Mouse (Mus musculus) limb, embryonic 11.5 days (tissue): ENCODE results near the gene Erg28. TPM values are rescaled to one million over a fixed set of nuclear protein-coding genes. Genes with fewer than 3 reads are reported as not detected.

ENCODE experiments used
- ATAC-seq: fragments of 200-750 bp; cut with Nextera tagmentation; 2 replicates; pipeline ENCODE4 v1.8.0; 2017; ENCODE audit warnings: low read depth; ENCODE audit not compliant: insufficient number of reproducible peaks, low FRiP score, low TSS enrichment
- DNase-seq: peaks from one replicate; pipeline ENCODE4 v3.0.0-alpha.2; 2015; ENCODE audit warnings: low spot score
- H3K27ac ChIP-seq: fragments of 300-500 bp; sonication (generic); replicated peaks from 2 replicates; pipeline ENCODE4 v1.5.1; 2014; ENCODE audit warnings: low read depth, mild to moderate bottlenecking, low read length
- H3K27me3 ChIP-seq: fragments of 300-500 bp; sonication (generic); 2 replicates; pipeline ENCODE4 v1.6.1; 2014; ENCODE audit warnings: mild to moderate bottlenecking, low read length, mixed read lengths; ENCODE audit not compliant: control insufficient read depth, insufficient read depth
- H3K36me3 ChIP-seq: fragments of 300-500 bp; sonication (generic); 2 replicates; pipeline ENCODE4 v1.6.1; 2014; ENCODE audit warnings: mild to moderate bottlenecking, low read length, moderate library complexity, mixed read lengths; ENCODE audit not compliant: control insufficient read depth, insufficient read depth
- H3K4me1 ChIP-seq: fragments of 300-500 bp; sonication (generic); 2 replicates; pipeline ENCODE4 v1.6.1; 2014; ENCODE audit warnings: low read length, mixed read lengths; ENCODE audit not compliant: control insufficient read depth, insufficient read depth
- H3K4me2 ChIP-seq: fragments of 300-500 bp; sonication (generic); 2 replicates; pipeline ENCODE4 v1.6.1; 2014; ENCODE audit warnings: low read depth, mild to moderate bottlenecking, moderate library complexity; ENCODE audit not compliant: severe bottlenecking
- H3K4me3 ChIP-seq: fragments of 300-500 bp; sonication (generic); 2 replicates; pipeline ENCODE4 v1.5.1; 2014; ENCODE audit warnings: low read depth, low read length
- H3K9ac ChIP-seq: fragments of 300-500 bp; sonication (generic); 2 replicates; pipeline ENCODE4 v1.6.1; 2014; ENCODE audit warnings: mild to moderate bottlenecking, low read length
- H3K9me3 ChIP-seq: fragments of 300-500 bp; sonication (generic); 2 replicates; pipeline ENCODE4 v1.6.1; 2016; ENCODE audit warnings: low read length; ENCODE audit not compliant: control insufficient read depth
- WGBS: fragments of 180-500 bp; shearing (Covaris S2); extraction: QIAGEN DNeasy Blood & Tissue Kit; methylation state at CpG from one replicate; pipeline ENCODE4 v1.1.7; 2014; 5-methylcytosine and 5-hydroxymethylcytosine counted together
- polyA plus RNA-seq: library from polyadenylated mRNA; unstranded; fragments of >200 nt; fragmentation: Nextera tagmentation; extraction: Ambion mirVana; gene quantifications from 2 replicates; pipeline ENCODE4 v1.2.1, GENCODE M21; 2014

The Erg28 gene
- polyA plus RNA-seq, 1 experiment from 2014 or later = 111 TPM

GRCm38 (mm10) chr12:85857300-85857699 lies 33.0 kb upstream of the Erg28 start:
- Histone ChIP-seq H3K4me2 (no peak overlapping the region), H3K4me1 (no peaks in the 10 kb centered on the region), H3K4me3 (no peak overlapping the region), H3K27ac (no peak overlapping the region), H3K9ac (no peak overlapping the region), H3K27me3 (no peaks in the 10 kb centered on the region), H3K9me3 (no peaks in the 10 kb centered on the region), H3K36me3 (no peaks in the 10 kb centered on the region)
- WGBS = 94% methylated on average over 7 of the region's 7 CpGs
- no peak for DNase-seq
- ATAC-seq = no peak

GRCm38 (mm10) chr12:85854271-85854670 lies 29.9 kb upstream of the Erg28 start:
- Histone ChIP-seq H3K27me3 (no peaks in the 10 kb centered on the region), H3K4me1 (no peaks in the 10 kb centered on the region), H3K9ac (no peak overlapping the region), H3K36me3 (no peaks in the 10 kb centered on the region), H3K4me2 (no peak overlapping the region), H3K27ac (no peak overlapping the region), H3K9me3 (no peaks in the 10 kb centered on the region), H3K4me3 (no peak overlapping the region)
- WGBS = 85% methylated on average over 1 of the region's 1 CpGs
- ATAC-seq (no peak), DNase-seq (no peak)

GRCm38 (mm10) chr12:85853836-85854235 lies 29.5 kb upstream of the Erg28 start:
- H3K4me2 ChIP-seq = no peak overlapping the region
- H3K27me3 ChIP-seq = no peaks in the 10 kb centered on the region
- ATAC-seq = no peak
- H3K4me1 ChIP-seq = no peaks in the 10 kb centered on the region
- H3K27ac ChIP-seq = no peak overlapping the region
- H3K9ac ChIP-seq = no peak overlapping the region
- H3K36me3 ChIP-seq = no peaks in the 10 kb centered on the region
- DNase-seq = no peak
- WGBS = 82% methylated on average over 4 of the region's 4 CpGs
- no peak overlapping the region for H3K4me3 ChIP-seq
- H3K9me3 ChIP-seq = no peaks in the 10 kb centered on the region

- Histone ChIP-seq H3K36me3 (no peaks in the 10 kb centered on the region), H3K4me3 (no peak overlapping the region), H3K4me2 (no peak overlapping the region), H3K27ac (no peak overlapping the region), H3K27me3 (no peaks in the 10 kb centered on the region), H3K4me1 (no peaks in the 10 kb centered on the region), H3K9me3 (no peaks in the 10 kb centered on the region), H3K9ac (no peak overlapping the region)
- DNase-seq = no peak
- no peak for ATAC-seq
- WGBS = 91% methylated on average over 8 of the region's 8 CpGs
Observed at GRCm38 (mm10) chr12:85850661-85851060, 26.3 kb upstream of the Erg28 start.

- 82% methylated on average over 7 of the region's 7 CpGs for WGBS
Observed at GRCm38 (mm10) chr12:85848164-85848958, 24.0 kb upstream of the Erg28 start.

GRCm38 (mm10) chr12:85839371-85840000 lies 15.1 kb upstream of the Erg28 start:
- H3K4me2 ChIP-seq = no peak overlapping the region
- H3K4me1 ChIP-seq = no peaks in the 10 kb centered on the region
- H3K9me3 ChIP-seq = no peaks in the 10 kb centered on the region
- no peak for ATAC-seq
- H3K27me3 ChIP-seq = no peaks in the 10 kb centered on the region
- DNase-seq = no peak
- WGBS = 93% methylated on average over 12 of the region's 12 CpGs
- H3K27ac ChIP-seq = no peak overlapping the region
- H3K9ac ChIP-seq = no peak overlapping the region
- H3K4me3 ChIP-seq = no peak overlapping the region
- no peaks in the 10 kb centered on the region for H3K36me3 ChIP-seq

More at GRCm38 (mm10) chr12:85848164-85848958, 24.0 kb upstream of the Erg28 start:
- Histone ChIP-seq H3K27ac (no peak overlapping the region), H3K9ac (no peak overlapping the region), H3K27me3 (no peaks in the 10 kb centered on the region), H3K9me3 (no peaks in the 10 kb centered on the region), H3K4me2 (no peak overlapping the region), H3K36me3 (no peaks in the 10 kb centered on the region), H3K4me3 (no peak overlapping the region), H3K4me1 (no peaks in the 10 kb centered on the region)
- ATAC-seq = no peak
- DNase-seq = peak; percentile 36

- WGBS = 87% methylated on average over 2 of the region's 2 CpGs
- Histone ChIP-seq H3K4me2 (no peak overlapping the region), H3K36me3 (no peaks in the 10 kb centered on the region), H3K4me1 (no peaks in the 10 kb centered on the region), H3K9ac (no peak overlapping the region), H3K27me3 (no peaks in the 10 kb centered on the region), H3K9me3 (no peaks in the 10 kb centered on the region), H3K27ac (no peak overlapping the region), H3K4me3 (no peak overlapping the region)
- ATAC-seq = no peak
- DNase-seq = no peak
Observed at GRCm38 (mm10) chr12:85837765-85838164, 13.4 kb upstream of the Erg28 start.

- Histone ChIP-seq H3K4me3 (no peak overlapping the region), H3K27ac (no peak overlapping the region), H3K9me3 (no peaks in the 10 kb centered on the region), H3K4me1 (no peaks in the 10 kb centered on the region), H3K4me2 (no peak overlapping the region), H3K36me3 (peaks cover 2% of the 10 kb centered on the region; the same call in 1 of the 2 replicates), H3K27me3 (no peaks in the 10 kb centered on the region), H3K9ac (no peak overlapping the region; the same call in 1 of the 2 replicates)
- DNase-seq (no peak), ATAC-seq (no peak)
- 86% methylated on average over 2 of the region's 2 CpGs for WGBS
Observed at GRCm38 (mm10) chr12:85834543-85834942, 10.2 kb upstream of the Erg28 start.
